Mouse (Mus musculus) cerebellum, adult 9-10 months (tissue): ENCODE measurements around the gene Fads1.
"Not testable (repeated sequence)": the region's sequence is repeated elsewhere in the genome, so short reads cannot be mapped to it uniquely, and the experiment has no call there.

ENCODE experiments used
- DNase-seq: peaks from one replicate; pipeline ENCODE4 v3.0.0; 2022

The Fads1 gene

DNA sequence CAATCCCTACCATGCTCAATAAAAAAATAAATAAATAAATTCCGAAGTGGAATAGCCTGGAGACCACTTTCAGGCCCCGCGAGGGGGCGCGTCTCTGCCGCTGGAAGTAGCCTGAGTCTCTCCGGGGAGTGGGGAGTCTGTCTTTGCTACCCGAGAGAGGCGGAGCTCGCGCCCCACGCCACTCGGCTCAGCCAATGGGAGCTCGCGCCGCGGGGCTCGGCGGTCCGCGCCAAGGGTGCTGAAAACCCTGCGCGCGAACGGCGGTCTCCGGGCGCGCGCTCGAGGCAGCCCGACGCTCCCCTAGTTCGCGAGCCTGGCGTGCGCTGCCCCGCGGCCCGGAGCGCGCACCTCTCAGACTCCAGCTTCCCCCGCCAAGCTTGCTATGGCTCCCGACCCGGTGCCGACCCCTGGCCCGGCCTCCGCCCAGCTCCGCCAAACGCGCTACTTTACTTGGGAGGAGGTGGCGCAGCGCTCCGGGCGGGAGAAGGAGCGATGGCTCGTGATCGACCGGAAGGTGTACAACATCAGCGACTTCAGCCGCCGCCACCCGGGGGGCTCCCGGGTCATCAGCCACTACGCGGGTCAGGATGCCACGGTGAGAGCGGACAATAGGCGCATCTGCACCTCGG, at the start of gene Fads1:
TSS of gene Fads1 (plus strand) at position 219 of the 629 bp plus-strand sequence.
- DNase-seq = peak; percentile 94

DNA sequence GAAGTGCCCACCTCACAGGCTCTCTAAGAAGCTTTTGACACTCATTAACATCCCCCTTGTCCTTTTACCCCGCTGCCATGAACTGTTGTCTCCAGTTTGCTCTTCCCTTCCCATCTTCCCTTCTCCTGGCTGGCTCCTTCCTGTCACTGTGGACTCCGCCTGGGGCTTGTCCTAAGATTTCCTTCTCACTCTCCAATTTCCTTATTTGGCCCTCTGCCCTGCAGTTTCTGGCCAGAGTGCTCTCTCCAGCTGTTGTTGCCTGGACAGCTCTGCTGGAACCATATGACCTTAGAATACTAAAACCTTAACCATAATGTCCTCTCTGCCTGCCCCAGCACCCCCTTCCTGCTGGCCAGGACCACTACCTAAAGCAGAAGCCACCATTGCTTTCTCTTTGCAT, 48.0 kb upstream of the Fads1 start:
- peak; percentile 4 for DNase-seq

DNA sequence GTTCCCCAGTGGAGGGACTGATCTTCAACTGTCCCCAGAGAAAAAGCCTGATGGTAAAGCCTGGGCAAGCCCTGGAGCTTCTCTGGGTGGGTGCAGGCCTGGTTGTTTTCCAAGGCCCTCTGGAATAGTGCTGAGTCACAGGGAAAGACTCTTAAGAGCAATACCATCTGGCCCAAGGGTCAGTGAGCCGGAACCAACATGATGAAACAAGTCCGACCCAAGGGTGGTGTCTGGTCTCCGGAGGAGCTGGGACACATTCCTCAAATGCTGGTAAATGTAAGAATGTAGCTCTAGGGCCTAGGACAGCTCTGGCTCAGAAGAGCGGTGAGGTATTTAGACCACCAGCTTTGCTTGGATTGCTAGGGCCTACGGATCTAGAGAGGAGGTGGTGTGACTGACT, 45.3 kb upstream of the Fads1 start:
- DNase-seq = no peak

DNA sequence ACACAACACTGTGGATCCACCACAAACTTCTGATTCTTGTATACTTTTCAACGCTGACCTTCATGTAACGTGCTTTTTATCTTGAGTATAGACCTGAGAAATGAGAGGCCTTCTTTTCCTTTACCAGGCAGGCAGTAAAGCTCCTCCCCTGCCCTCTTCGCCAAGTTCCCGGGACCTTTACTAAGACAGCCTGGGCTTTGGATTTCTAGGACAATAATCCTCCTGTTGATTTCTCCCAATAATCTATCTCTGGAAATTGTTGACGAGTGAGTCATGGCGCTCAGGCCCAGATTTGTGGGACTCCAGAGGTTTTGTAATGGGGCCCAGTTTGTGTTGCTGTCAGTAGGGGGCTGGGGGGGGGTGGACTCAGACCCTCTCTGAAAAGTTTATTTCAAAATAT, 43.0 kb upstream of the Fads1 start:
- DNase-seq = no peak

DNA sequence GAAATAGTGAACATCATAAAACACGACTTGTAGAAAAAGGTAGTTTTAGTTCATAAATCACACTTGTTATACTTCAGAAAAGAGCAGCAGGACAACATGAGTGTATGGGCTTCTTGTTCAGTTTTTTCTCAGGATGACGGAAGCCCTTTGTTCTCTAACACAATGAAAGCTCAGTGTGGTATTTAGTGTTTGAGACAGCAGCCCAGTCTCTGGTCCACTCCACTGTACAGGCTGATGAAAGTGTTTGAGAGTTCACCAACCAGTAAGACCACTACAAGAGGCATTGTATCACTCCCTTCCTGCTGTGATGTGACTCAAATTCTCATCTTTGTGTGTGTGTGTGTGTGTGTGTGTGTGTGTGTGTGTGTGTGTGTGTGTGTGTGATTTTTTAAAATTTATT, 39.0 kb upstream of the Fads1 start:
- no peak for DNase-seq

DNA sequence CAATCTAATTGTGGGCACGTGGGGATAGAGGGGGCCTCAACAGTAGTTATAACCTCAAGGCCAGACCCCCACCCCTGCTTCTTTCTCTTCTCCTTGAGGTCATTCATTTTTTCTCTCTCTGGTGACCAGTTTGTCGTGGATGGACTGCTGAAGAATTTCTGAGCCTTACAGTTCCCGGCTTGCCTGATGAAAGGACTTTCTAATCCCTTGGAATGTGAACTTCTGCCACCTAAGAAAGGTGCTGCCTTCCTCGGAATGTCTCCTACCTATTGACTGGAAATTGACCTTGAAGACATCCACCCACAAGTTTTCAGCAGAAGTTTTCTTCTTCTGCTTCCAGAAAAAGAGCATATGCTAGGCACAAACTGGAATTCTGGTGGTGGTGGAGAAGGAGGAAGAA, 38.2 kb upstream of the Fads1 start:
- DNase-seq = no peak

DNA sequence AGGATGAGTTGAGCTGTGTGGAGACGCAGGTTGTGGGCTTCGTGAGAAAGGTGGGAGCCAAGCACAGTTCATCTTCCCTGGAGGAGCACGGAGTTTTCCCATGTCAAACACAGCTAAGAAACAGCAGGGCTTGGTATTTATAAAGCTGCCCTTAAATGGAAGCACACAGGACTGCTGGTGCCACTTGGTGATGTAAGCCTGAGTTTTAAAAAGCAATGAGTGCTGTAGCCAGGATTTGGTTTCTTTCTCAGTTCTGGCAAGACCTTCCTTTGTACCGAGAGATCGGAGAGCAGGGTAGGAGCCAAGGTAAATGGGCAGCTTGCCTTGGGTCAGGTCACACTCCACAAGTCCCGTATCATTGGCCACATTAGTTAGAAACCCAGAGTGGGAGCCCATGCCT, 34.1 kb upstream of the Fads1 start:
- no peak for DNase-seq

DNA sequence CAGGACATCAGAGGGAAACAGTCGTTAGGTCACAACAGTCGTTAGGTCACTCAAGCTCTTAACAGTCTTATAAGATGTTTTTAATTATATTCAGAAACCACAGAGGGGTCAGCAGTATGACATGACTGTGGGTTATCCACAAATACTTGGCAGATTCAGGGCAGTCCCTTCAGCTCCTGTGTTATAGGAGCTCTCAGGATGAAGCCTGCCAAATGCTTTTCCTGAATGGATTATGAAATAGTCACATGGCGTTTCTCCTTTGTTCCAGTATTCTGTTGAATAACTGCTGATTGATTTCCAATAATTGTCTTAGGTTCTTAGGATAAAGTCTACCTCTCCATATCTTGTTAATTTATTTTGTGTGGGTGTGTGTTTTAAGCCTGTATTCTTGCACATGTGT, 33.5 kb upstream of the Fads1 start:
- DNase-seq = no peak

DNA sequence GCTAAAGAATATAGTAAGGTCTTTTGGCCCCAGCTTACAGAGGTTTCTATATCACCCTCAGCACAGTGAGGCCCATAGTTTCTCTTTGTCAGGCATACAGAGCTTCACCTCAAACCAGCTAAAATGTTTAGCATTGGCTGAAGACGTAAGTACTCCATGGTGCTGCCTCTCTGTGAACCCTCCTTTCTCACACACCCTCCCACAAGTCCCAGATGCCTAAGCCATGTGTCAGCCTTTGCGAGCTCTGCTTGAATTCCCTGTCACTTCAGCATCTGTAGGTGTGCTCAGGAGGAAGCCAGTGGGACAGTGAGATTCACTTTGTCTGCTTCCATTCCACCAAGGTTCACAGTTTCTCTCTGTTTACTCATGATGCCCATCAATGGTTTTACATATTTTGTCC, 25.0 kb upstream of the Fads1 start:
- no peak for DNase-seq

DNA sequence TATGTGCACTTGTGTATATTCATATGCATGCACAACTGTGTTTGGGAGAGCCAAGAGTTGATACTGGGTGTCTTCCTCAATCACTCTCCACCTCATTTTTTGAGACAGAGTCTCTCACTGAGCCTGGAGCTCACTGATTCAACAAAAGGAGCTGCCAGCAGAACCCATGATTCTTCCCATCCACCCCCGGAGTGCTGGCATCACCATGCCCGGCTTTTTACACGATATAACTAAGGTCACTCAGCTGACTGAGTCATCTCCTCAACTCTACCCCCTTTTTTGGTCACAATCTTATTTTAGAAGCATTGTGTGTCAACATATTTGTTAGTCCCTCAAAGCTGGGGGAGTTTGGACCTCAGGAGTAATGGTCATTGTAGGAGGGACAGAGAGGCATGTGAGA, 18.8 kb upstream of the Fads1 start:
- no peak for DNase-seq

DNA sequence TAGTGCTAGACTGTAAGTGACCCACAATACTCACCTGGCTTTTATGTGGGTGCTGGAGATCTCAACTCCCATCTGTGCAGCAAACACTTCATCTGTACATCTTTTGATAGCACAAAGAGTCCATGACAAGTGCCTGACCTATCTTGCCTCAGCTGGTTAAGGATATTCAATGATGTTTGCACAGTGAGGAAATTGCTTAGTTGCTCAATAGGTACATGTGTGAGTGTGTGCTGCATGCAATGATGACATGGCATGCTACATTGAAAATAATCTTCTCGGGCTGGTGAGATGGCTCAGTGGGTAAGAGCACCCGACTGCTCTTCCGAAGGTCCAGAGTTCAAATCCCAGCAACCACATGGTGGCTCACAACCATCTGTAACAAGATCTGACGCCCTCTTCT, 16.8 kb upstream of the Fads1 start:
- DNase-seq = not testable (repeated sequence)

DNA sequence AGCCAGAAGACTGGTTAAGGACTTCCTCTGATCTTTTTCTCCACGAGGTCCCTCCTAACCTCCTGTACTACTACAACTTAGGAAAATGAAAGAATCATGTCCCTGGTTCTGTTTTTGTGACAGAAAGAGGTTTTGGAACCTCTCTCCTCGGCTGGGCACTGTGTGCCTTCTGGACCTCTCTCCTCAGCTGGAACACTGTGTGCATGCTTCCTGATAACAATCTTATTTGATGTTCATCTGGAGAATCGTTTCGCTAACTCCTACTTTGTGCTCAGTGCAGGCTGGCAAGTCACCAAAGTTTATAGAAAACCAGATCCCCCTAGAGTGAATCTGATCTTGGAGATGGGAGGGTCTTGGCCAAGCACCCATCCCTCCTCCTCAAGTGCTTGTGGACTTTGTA, 15.6 kb upstream of the Fads1 start:
- DNase-seq = no peak

DNA sequence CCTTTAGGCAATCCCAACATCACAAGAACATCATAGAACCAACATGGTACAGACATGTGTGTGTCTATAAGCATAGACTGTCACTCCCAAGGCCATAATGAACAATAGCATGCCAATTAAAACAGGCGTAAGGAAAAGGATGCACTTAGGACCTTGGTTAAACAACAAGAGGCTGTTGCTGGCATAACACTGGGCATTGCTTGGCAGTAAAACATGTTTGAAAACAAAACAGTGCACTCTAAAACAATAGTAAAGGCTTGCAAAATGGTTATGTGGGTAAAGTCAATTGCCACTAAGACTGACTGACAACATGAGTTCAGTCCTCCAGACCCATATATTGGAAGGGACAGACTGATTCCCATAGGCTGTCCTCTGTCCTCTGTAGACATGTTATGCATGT, 14.7 kb upstream of the Fads1 start:
- no peak for DNase-seq

DNA sequence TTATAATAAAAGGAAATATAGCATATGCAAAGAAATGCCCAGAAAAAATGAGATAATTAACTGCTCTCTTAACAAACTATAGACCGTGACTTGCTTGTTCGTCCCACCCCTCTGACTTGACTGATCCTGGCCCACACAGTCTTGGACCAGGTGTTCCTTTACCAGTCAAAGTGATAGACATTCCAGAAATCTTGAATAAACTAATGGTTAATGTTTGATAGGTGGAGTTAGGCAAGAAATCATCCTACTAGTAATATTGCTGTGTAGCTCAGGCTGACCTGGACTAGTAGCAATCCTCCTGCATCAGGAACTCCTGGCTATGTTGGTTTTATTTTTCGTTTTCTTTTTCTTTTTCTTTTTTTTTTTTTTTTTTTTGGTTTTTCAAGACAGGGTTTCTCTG, 14.2 kb upstream of the Fads1 start:
- DNase-seq = no peak

DNA sequence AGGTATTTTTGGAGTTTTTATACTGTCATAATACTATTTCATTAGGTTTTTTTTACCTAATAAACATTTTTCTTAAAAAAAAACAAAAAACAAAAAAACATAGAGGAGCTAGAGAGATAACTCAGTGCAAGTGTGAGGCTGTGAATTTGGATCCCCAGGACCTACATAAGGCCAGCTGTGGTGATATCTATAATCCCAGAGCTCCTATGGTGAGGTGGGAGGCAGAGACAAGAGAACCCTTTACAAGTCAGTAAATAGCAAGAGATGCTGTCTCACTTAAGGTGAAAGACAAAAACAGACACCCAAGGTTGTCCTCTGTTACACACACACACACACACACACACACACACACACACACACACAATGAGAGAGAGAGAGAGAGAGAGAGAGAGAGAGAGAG, 13.5 kb upstream of the Fads1 start:
- DNase-seq = no peak

DNA sequence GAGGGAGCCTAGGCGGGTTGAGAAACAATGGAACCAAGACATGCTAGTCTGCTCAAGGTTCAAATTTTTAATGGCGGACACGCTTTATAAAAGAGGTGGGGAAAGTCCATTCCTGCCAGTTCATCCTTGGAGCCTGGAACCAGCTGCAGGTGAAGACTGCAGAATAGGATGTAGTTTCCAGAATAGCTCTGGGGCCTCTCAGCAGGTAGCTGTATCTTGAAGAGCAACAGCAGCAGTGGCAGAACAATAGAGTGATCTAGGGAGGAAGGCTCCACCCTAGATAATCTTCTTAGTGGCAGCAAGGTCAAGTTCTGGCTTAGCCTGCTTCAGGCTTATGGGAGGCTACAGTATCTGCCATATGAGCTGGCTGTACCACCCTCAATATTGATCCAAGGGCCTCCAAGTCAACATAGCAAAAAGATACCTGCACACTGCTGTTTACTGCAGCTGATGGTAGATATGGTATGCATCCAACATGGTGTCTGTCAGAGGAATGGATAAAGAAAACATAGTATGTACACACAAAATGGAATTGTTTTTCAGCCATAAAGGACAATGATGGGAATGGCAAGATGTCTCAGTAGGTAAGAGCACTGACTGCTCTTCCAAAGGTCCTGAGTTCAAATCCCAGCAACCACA, 12.9 kb upstream of the Fads1 start:
- not testable (repeated sequence) for DNase-seq

DNA sequence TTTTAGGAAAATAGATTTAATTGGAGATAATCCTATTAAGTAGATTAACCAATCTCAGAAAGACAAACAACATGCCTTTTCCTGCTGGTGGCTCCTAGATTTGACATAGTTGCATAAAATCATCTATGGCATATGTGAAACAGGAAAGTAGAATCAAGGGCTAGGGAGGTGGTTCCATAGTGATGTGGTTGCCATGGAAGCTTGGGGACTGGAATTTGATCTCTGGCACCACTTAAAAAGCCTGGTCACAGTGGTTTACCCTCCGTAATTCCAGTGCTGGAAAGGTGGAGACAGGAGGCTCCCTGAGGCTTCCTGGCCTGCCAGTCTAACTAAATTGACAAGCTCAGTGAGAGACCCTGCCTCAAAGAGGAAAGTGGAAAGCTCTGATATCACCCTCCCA, 12.2 kb upstream of the Fads1 start:
- DNase-seq = no peak

DNA sequence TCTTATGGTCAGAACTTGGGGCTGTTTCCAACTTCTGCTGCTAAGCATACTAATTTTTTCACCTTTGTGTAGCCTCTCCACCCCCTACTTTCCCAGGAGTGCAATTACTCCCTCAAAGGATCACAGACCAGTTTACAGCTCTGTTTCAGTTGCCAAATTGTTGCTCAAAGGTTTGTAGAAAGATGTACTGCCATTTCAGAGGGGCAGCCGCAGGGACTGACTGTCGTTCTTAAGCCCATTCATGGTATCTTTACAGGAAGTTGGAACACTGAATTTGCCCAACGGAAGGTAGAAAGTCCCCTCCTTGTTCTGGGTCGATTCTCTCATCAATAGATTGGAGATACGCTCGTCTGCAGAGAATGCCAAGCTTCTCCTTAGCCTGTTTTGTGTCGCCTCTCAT, 11.3 kb upstream of the Fads1 start:
- no peak for DNase-seq

DNA sequence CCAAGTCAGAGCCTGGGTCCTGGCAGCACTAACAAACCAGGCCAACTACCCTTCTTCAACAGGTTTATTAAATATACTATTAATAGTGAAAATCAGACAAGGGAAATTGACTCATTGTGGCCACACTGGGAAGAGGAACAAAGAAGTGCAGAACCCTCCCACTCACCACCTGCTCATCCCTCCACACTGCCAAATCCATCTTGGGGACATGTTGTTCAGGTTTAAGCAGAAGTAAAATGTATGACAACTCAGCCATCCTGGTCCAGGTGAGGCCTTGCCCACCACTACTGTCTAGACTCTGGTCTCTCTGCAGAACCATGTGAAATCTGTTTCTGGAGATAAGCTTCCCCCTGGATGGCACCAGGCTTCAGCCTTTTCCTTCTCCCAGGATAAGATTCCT, 10.8 kb upstream of the Fads1 start:
- DNase-seq = no peak

DNA sequence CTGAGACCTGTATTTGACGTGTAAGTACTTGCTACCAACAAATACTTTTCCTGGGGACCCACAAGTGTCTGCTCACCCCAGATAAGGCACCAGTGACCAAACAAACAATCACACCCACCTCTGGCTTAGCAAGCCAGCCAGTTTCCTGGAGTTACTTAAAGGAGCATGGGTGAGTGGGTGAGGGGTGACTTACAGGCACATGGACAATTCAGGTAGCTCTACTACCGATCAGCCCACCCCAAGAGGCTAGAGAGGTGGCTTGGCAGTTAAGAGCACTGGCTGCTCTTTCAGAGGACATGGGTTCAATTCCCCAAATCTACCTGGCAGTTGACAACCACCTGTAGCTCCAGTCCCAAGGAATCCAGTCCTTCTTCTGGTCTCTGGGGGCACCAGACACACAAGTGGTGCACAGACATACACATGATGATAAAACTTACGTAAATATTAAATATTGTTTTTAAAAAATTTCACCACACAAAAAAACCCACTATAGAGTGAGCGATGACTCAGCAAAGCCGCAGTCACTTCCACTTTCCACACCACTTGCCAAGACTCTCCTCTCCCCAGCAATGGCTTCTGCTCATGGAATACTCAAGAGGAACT, 9.5 kb upstream of the Fads1 start:
- no peak for DNase-seq

DNA sequence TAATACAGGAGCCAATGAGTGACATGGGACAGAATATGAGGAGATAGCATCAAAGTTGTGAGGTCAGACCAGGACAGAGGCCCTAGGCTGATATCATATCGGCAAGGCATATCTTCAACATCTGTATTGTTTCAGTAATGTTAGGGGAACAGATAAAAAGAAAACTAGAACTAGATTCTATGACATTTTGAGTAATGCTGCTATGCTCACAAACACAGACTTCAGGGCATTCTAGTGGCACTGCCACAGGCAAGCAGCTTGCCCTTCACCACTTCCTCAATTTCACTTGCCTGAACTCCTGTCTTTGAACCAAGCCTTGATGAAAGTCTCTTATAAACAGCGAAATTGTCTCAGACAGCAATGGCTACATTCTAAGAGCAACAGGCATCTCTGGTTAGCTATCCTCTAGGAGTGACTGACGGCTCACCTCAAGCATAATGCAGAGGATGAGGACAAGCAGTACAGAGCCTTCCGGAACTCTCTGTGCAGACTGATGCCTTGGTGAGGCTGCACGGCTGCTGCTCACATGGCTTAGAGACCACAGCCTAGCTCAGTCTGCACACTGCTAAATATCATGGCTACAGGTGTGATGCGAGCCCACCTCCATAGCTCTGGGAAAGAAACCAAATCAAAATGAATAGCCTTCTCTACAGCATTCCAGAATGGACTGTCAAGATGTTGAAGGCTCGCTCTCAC, 8.7 kb upstream of the Fads1 start:
- DNase-seq = no peak

DNA sequence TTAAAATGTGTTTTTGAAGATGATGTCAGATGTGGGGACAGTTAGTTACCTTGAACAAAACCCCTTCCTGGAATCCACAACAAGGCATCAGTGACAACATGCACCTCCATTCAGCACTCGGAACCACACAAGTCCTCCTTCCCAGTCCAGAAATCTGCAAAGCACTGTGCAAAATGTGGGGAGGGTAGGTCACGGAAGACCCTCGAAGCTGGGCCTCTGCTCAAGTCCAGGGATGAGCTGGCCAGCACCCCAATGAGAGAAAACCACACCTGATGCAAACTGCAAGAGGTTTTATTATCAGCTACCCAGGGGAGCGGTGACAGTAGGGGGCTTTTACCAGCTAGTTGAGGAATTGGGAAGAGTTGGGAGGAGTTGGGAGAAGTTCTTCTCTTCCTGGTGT, 7.7 kb upstream of the Fads1 start:
- DNase-seq = no peak

DNA sequence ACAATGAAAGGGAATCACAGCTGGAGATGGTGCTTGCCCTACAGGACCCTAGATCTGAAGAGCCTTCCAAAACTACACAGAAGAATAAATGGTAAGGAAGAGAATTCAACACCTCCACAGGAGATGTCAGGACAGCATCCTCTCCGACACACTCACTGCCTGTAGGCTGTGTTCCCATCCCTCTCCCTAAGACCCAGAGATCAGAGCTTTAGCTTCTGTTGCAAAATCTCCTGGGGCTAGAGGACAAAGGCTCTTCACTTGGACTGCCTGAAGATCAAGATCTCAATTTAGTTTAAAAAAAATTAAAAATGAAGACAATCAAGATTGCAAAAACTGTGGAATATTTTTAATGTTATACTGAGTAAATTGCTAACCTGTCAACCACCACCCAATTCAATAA, 6.2 kb upstream of the Fads1 start:
- DNase-seq = no peak

DNA sequence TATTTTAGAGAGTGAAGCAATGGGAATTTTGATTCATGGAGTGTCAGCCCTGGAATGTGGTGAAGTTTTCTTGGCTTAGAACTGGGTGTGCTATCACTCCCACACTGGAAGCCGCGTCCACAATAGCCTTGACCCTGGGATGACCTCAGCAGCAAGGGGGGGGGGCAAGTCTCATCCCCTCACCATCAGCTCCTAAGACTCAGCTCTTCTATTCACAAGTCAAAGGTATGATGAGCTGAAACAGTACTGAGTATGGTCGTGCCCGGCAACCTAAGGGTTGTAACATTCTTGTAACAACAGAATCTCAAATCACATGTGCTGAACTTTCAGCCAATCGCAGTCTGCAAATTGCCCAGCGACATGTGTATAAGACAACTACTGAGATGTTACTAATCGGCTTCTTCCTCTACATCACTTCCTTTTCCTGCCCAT, 5.7 kb upstream of the Fads1 start:
- DNase-seq = no peak
